Mouse (Mus musculus) kidney, embryonic 14.5 days (tissue): ENCODE measurements around the gene Slc39a3. TPM values are rescaled to one million over a fixed set of nuclear protein-coding genes. Genes with fewer than 3 reads are reported as not detected.

Experiments
- ATAC-seq: fragments of 200-750 bp; cut with Nextera tagmentation; 2 replicates; pipeline ENCODE4 v1.8.0; 2017; ENCODE audit warnings: moderate number of reproducible peaks, mild to moderate bottlenecking, moderate TSS enrichment, moderate library complexity; ENCODE audit not compliant: low FRiP score, low TSS enrichment
- H3K27ac ChIP-seq: fragments of 300-500 bp; sonication (generic); 2 replicates; pipeline ENCODE4 v1.5.1; 2014; ENCODE audit warnings: low read depth, mild to moderate bottlenecking, low read length, moderate library complexity, mixed read lengths
- H3K27me3 ChIP-seq: fragments of 300-500 bp; sonication (generic); 2 replicates; pipeline ENCODE4 v1.6.1; 2014; ENCODE audit warnings: mild to moderate bottlenecking, low read length; ENCODE audit not compliant: control insufficient read depth, insufficient read depth
- H3K36me3 ChIP-seq: fragments of 300-500 bp; sonication (generic); 2 replicates; pipeline ENCODE4 v1.6.1; 2014; ENCODE audit warnings: low read length, mixed read lengths; ENCODE audit not compliant: control insufficient read depth, insufficient read depth
- H3K4me1 ChIP-seq: fragments of 300-500 bp; sonication (generic); 2 replicates; pipeline ENCODE4 v1.6.1; 2014; ENCODE audit warnings: low read length, mixed read lengths; ENCODE audit not compliant: control insufficient read depth, insufficient read depth
- H3K4me2 ChIP-seq: fragments of 300-500 bp; sonication (generic); replicated peaks from 2 replicates; pipeline ENCODE4 v1.6.1; 2014; ENCODE audit warnings: low read depth, mild to moderate bottlenecking, low read length
- H3K4me3 ChIP-seq: fragments of 300-500 bp; sonication (generic); 2 replicates; pipeline ENCODE4 v1.5.1; 2014; ENCODE audit warnings: mild to moderate bottlenecking, low read length
- H3K9ac ChIP-seq: fragments of 300-500 bp; sonication (generic); 2 replicates; pipeline ENCODE4 v1.6.1; 2014; ENCODE audit warnings: low read depth, mild to moderate bottlenecking, low read length, moderate library complexity
- H3K9me3 ChIP-seq: fragments of 300-500 bp; sonication (generic); 2 replicates; pipeline ENCODE4 v1.6.1; 2016; ENCODE audit warnings: low read length; ENCODE audit not compliant: control insufficient read depth
- WGBS: fragments of 180-500 bp; shearing (Covaris S2); extraction: QIAGEN DNeasy Blood & Tissue Kit; methylation state at CpG from one replicate; pipeline ENCODE4 v1.1.7; 2014; 5-methylcytosine and 5-hydroxymethylcytosine counted together
- polyA plus RNA-seq: library from polyadenylated mRNA; unstranded; fragments of >200 nt; fragmentation: Nextera tagmentation; extraction: Ambion mirVana; gene quantifications from 2 replicates; pipeline ENCODE4 v1.2.1, GENCODE M21; 2014

The Slc39a3 gene
- 6.4 and 9.1 TPM in 2 replicates for polyA plus RNA-seq

- no peaks in the 10 kb centered on the region for H3K9me3 ChIP-seq
- ATAC-seq: peak; percentile 99
Measured at GRCm38 (mm10) chr10:81036988-81037580, at the start of gene Slc39a3. Gene Slc39a3 (minus strand): TSS chr10:81037426.

GRCm38 (mm10) chr10:81087021-81087420 is 49.8 kb upstream of the Slc39a3 start:
- Histone ChIP-seq H3K9me3 (no peaks in the 10 kb centered on the region; the same call in 1 of the 2 replicates), H3K27me3 (no peaks in the 10 kb centered on the region), H3K36me3 (peaks cover 8% of the 10 kb centered on the region), H3K4me1 (no peaks in the 10 kb centered on the region), H3K4me3 (no peak overlapping the region), H3K27ac (no peak overlapping the region), H3K9ac (no peak overlapping the region), H3K4me2 (no peak overlapping the region)
- no peak for ATAC-seq
- 55% methylated on average over 2 of the region's 2 CpGs for WGBS

More at GRCm38 (mm10) chr10:81036988-81037580, at the start of gene Slc39a3:
- H3K27ac ChIP-seq: no peak within 1 kb of the TSS
- H3K4me1 ChIP-seq: no peaks in the 10 kb centered on the region
- H3K9ac ChIP-seq: peak within 1 kb of the TSS; percentile 61; the same call in 1 of the 2 replicates
- peak within 1 kb of the TSS; percentile 59 for H3K4me3 ChIP-seq
- no peaks in the 10 kb centered on the region for H3K27me3 ChIP-seq
- peaks cover 5% of the 10 kb centered on the region; the same call in 1 of the 2 replicates for H3K36me3 ChIP-seq
- H3K4me2 ChIP-seq: peak within 1 kb of the TSS; percentile 54
- WGBS: 1% methylated on average over 35 of the region's 35 CpGs

- Histone ChIP-seq H3K9me3 (no peaks in the 10 kb centered on the region; the same call in 1 of the 2 replicates), H3K4me2 (no peak overlapping the region), H3K27ac (no peak overlapping the region), H3K36me3 (peaks cover 55% of the 10 kb centered on the region), H3K27me3 (no peaks in the 10 kb centered on the region), H3K4me1 (no peaks in the 10 kb centered on the region), H3K4me3 (no peak overlapping the region), H3K9ac (no peak overlapping the region)
- 82% methylated on average over 7 of the region's 7 CpGs for whole genome bisulfite sequencing
- peak; percentile 32; the same call in 1 of the 2 replicates for ATAC-seq
Measured at GRCm38 (mm10) chr10:81082168-81082960, 45.1 kb upstream of the Slc39a3 start.

GRCm38 (mm10) chr10:81080008-81080655 is 42.9 kb upstream of the Slc39a3 start:
- no peaks in the 10 kb centered on the region for H3K27me3 ChIP-seq
- H3K4me2 ChIP-seq: no peak overlapping the region
- peaks cover 61% of the 10 kb centered on the region for H3K36me3 ChIP-seq
- H3K9me3 ChIP-seq: no peaks in the 10 kb centered on the region
- ATAC-seq: no peak
- no peak overlapping the region for H3K27ac ChIP-seq
- 93% methylated on average over 31 of the region's 31 CpGs for WGBS
- no peaks in the 10 kb centered on the region for H3K4me1 ChIP-seq
- no peak overlapping the region for H3K4me3 ChIP-seq
- H3K9ac ChIP-seq: no peak overlapping the region

GRCm38 (mm10) chr10:81077916-81078315 is 40.7 kb upstream of the Slc39a3 start:
- Histone ChIP-seq H3K9ac (no peak overlapping the region), H3K4me1 (no peaks in the 10 kb centered on the region), H3K36me3 (peaks cover 80% of the 10 kb centered on the region), H3K4me2 (no peak overlapping the region), H3K9me3 (no peaks in the 10 kb centered on the region), H3K4me3 (no peak overlapping the region), H3K27ac (no peak overlapping the region), H3K27me3 (no peaks in the 10 kb centered on the region)
- ATAC-seq: no peak
- 98% methylated on average over 11 of the region's 11 CpGs for WGBS

- H3K9me3 ChIP-seq: no peaks in the 10 kb centered on the region
- WGBS: 94% methylated on average over 1 of the region's 1 CpGs
- no peak for ATAC-seq
- no peaks in the 10 kb centered on the region for H3K4me1 ChIP-seq
- no peak overlapping the region for H3K4me2 ChIP-seq
- H3K4me3 ChIP-seq: no peak overlapping the region
- peaks cover 69% of the 10 kb centered on the region for H3K36me3 ChIP-seq
- no peak overlapping the region for H3K9ac ChIP-seq
- H3K27me3 ChIP-seq: no peaks in the 10 kb centered on the region
- no peak overlapping the region for H3K27ac ChIP-seq
Measured at GRCm38 (mm10) chr10:81076356-81076755, 39.1 kb upstream of the Slc39a3 start.

- Histone ChIP-seq H3K27ac (no peak overlapping the region), H3K9ac (no peak overlapping the region), H3K27me3 (no peaks in the 10 kb centered on the region), H3K4me1 (peaks cover under 1% of the 10 kb centered on the region; the same call in 1 of the 2 replicates), H3K36me3 (peaks cover 63% of the 10 kb centered on the region), H3K9me3 (no peaks in the 10 kb centered on the region), H3K4me3 (no peak overlapping the region), H3K4me2 (no peak overlapping the region)
- WGBS: 46% methylated on average over 8 of the region's 8 CpGs
- ATAC-seq: no peak
Measured at GRCm38 (mm10) chr10:81075734-81076133, 38.5 kb upstream of the Slc39a3 start.

DNA sequence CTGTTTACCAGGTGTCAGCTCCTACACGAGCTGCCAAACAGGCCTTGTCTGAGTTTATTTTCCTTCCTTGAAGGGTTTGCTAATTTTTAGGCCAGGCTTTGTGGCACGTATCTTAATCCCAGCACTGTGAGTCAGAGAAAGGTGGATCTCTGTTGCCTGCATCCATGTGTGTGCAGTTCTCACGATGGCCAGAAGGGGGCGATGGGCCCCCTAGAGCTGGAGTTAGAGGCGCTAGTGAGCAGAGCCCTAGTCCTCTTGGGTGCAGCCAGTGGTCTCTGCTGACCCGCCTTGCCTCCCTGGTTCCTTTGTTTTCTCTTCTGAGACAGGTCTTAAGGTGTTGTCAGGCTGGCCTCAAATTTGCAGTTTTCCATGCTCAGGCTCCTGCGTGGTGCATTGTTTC is 36.2 kb upstream of the Slc39a3 start:
- peaks cover 40% of the 10 kb centered on the region for H3K36me3 ChIP-seq
- H3K9ac ChIP-seq: no peak overlapping the region
- H3K9me3 ChIP-seq: no peaks in the 10 kb centered on the region
- no peak overlapping the region for H3K4me3 ChIP-seq
- peaks cover 4% of the 10 kb centered on the region; the same call in 1 of the 2 replicates for H3K4me1 ChIP-seq
- WGBS: 64% methylated on average over 7 of the region's 7 CpGs
- no peaks in the 10 kb centered on the region for H3K27me3 ChIP-seq
- no peak overlapping the region for H3K27ac ChIP-seq
- ATAC-seq: no peak
- H3K4me2 ChIP-seq: no peak overlapping the region
